Mouse (Mus musculus): ENCODE measurements around the gene Klhl18.

The Klhl18 gene

GRCm38 (mm10) chr9:110476124-110477091 lies at the start of gene Klhl18, which contains the start of gene Kif9:
Gene Klhl18 (minus strand): TSS chr9:110476694.
Gene Kif9 (plus strand): TSS chr9:110476958.
- in situ Hi-C loops (cut with MboI): no loop called here

GRCm38 (mm10) chr9:110525737-110526136 lies 49.2 kb upstream of the Klhl18 start:
- in situ Hi-C loops (cut with MboI): no loop called here

DNA sequence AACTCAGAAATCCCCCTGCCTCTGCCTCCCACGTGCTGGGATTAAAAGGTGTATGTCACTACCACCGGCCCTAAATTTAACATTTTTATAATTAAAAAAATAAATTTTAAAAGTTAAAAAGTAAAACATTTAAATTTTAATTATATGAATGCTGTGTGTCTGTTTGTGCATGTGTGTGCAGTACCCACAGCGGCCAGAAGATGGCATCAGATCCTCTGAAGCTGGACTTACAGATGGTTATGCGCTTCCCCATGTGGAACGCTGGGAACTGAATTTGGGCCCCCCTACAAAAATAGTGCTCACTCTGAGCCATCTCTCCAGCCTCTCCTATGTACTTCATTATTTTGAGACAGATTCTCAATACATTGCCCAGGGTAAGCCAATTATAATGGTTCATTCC lies 14.4 kb upstream of the Klhl18 start:
- in situ Hi-C loops (cut with MboI): no loop called here

DNA sequence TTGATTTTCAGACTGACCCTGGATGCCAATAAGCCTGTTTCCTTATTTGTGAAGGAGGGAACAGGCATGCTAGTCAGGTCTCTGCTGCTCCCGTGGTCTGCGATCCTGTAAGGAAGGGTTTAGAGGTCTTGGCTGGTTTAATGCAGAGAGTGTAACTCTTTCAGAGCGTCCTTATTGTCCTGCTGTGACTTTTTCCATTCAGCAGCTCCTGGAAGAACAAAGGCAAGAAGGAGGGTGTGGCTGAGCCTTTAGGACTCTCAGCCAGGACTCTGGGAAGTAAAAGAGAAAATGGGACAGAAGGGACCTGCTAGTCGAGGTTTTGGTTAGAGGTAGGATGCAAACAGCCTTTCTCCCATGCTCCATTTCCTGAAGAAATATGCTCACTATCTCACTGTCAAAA lies 12.3 kb upstream of the Klhl18 start:
- in situ Hi-C loops (cut with MboI): no loop called here

DNA sequence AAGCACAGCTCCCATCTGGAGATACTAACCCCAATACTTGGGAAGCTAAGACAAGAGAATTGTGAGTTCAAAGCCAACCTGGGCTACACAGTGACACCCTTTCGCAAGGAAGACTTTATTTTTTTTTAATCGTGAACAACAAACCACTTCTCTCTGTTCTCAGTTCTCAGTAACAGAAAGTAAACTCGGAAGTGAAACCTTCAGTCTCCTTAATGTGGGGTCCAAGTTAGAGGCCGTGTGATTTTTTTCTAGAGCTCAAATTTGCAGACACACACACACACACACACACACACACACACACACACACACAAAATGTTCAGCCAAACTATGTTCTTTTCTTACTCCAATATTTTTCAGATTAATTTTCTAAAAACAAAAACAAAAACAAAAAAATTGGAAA lies 2.1 kb upstream of the Klhl18 start:
- in situ Hi-C loops (cut with MboI): no loop called here

GRCm38 (mm10) chr9:110477951-110478350 lies 1.5 kb upstream of the Klhl18 start:
- in situ Hi-C loops (cut with MboI): no loop called here

DNA sequence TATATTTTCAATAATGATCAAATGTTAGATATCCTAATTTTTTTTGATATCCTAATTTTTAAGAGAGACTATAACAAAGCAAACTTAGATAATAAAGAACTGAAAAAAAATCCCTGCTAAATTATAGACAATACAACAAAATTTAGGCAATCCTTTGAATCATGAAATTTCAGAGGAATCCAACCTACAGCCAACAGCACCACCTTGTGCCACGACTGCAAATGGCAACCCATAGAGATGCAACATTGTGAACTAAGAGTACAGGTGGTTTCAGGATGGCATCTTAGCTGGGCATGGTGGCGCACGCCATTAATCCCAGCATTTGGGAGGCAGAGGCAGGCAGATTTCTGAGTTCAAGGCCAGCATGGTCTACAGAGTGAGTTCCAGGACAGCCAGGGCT lies 10.3 kb downstream of the Klhl18 start:
- in situ Hi-C loops (cut with MboI): no loop called here

- in situ Hi-C loops (cut with MboI): no loop called here
Measured at GRCm38 (mm10) chr9:110465336-110465735, 11.2 kb downstream of the Klhl18 start.

DNA sequence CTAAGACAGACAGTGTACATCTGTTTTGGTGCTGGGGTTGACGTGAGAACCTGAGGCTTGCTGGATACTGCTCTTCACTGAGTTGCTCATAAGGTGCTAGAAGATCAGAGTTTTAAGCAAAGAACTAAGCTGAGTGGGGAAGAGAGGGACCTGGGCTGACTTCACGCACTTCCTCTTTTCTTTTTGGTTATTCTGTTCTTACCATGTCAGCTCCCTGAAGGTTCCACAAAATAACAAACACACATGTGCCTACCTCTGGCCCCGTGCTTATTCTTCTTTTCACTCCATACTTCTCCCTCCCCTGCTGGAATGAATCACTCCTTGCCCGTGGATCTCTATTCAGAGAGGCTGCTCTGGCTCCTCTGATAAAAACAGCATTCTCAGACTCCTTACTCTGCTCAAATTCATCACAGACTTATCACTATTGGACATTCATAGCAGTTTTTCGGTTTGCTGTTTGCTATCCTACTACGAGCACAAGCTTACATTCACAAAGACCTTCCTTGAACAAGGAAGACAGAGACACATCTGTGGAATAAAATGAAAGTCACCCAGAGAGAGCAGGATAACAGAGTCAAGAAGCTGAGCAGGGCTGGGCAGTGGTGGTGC lies 12.4 kb downstream of the Klhl18 start:
- in situ Hi-C loops (cut with MboI): no loop called here

- in situ Hi-C loops (cut with MboI): no loop called here
Measured at GRCm38 (mm10) chr9:110462321-110462720, 14.2 kb downstream of the Klhl18 start.

GRCm38 (mm10) chr9:110460884-110461815 lies 15.3 kb downstream of the Klhl18 start:
- in situ Hi-C loops (cut with MboI): no loop called here

- in situ Hi-C loops (cut with MboI): no loop called here
Measured at GRCm38 (mm10) chr9:110459145-110459727, 17.3 kb downstream of the Klhl18 start.

DNA sequence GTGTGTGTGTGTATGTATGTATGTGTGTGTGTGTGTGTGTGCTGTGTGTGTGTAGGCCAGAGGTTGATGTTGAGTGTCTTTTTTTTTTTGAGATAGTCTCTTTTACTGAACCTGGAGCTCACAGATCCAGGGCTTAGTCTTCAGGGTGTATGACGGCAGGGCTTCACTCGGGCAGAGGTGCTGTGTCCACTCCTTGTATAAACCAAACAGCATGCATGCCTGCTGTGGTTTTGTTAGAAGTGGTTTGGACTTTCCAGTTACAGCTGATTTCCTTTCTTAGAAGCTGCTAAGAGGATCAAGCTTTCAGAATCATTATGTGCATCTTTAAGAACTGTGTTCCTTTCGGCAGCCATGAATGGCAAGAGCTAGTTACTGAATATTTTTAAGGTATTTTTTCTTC lies 18.6 kb downstream of the Klhl18 start:
- in situ Hi-C loops (cut with MboI): no loop called here

GRCm38 (mm10) chr9:110452523-110452922 lies 24.0 kb downstream of the Klhl18 start:
- in situ Hi-C loops (cut with MboI): no loop called here

DNA sequence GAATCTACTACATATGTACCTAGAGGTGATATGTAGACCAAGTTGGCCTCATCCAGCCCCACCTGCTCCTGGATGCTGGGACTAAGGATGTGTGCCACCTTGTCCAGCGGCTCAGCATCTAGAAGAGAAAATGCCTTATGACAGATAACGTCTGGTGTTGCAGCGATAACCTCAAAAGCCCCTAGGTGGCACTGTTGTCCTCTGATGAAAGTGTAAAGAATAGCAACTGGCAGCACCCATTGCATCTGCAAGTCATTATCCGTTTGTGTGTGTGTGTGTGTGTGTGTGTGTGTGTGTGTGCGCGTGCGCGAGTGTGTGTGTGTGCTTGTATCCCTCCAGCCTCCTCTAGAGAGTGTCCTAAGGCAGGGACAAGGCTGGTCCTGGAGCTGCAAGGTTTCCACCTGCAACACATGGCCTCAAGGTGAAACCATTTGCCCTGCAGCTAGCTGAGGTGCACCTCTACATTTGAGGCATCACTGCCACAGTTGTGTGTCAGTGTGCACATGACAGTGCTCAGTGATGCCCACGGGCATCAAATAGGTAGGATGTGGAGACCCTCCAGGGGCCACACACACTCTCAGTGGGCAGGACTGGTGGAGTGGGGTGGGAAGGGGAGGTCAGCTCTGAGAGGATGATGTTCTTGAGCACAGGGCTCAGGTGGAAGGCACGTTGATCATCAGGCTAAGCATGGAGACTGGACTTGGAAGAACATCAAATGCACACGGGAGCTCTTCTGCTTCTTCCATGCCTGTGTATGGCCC lies 27.5 kb downstream of the Klhl18 start:
- in situ Hi-C loops (cut with MboI): no loop called here

GRCm38 (mm10) chr9:110448356-110448755 lies 28.1 kb downstream of the Klhl18 start:
- in situ Hi-C loops (cut with MboI): no loop called here

DNA sequence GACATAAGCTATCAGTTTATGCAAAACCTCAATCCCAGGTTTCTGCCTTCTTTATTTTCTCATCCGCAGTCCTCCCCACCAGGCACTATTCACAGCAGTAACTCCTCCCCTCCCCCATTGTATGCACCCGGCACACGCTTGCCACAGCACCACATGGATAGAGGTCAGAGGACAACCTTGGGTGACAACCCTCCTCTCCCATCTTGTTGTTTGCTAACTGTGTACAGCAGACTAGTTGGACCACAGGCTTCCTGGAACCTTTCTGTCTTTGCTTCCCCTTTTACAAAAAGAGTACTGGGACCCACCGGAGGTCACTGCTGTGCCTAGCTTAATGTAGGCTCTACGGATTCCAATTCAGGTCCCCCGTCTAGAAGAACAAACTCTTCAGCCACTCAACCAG lies 35.9 kb downstream of the Klhl18 start:
- in situ Hi-C loops (cut with MboI): no loop called here

GRCm38 (mm10) chr9:110440049-110440448 lies 36.4 kb downstream of the Klhl18 start:
- in situ Hi-C loops (cut with MboI): no loop called here

DNA sequence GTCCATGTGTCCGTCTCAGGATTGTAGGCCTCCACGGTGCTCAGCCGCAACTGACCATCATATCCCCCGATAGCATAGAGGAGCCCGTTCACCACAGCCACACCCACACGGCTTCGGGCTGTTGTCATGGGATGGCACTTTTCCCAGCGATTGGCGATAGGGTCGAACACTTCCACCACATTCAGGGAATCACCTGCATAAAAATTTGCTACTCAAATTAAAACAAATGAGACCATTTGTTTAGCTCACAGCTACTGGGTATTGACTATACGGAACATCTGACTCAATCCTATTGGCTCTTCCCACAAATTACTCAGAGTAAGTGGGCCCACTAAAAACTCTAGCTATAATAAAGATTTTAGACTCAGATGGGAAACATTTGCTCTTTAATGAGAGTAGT lies 40.5 kb downstream of the Klhl18 start:
- in situ Hi-C loops (cut with MboI): no loop called here

DNA sequence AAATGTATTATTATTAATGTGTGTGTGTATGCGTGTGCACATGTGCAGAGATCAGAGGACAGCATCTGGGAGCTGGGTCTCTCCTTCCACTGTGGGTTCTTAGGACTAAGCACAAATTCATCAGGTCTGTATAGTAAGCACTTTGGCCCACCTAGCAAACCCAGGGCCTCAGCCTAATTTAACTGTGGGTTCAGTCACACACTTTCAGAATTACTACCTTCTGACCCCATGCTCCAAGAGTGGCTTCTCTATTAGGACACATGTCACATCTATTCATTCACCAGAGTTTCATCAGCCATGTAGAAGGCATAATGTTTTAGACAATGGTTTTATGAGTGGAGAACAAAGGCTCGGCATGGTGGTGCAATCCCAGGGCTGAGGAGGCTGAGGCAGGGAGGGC lies 43.4 kb downstream of the Klhl18 start:
- in situ Hi-C loops (cut with MboI): no loop called here

GRCm38 (mm10) chr9:110431241-110431640 lies 45.3 kb downstream of the Klhl18 start:
- in situ Hi-C loops (cut with MboI): no loop called here

Data from mature B cell (primary cell).